Mouse (Mus musculus): ENCODE data around the gene Fut9.

Fut9 gene

GRCm38 (mm10) chr4:25799476-25800283, at the start of gene Fut9:
Gene Fut9 (minus strand): TSS chr4:25800244.
- DNase-seq (ENCODE audit: low spot score in 2 of 2): peak; percentile 92

- no peak for DNase-seq (ENCODE audit: low spot score in 2 of 2)
Measured at GRCm38 (mm10) chr4:25815783-25816182, 15.7 kb upstream of the Fut9 start.

- no peak for DNase-seq (ENCODE audit: low spot score in 2 of 2)
Measured at GRCm38 (mm10) chr4:25813340-25813739, 13.3 kb upstream of the Fut9 start.

- no peak for DNase-seq (ENCODE audit: low spot score in 2 of 2)
Measured at GRCm38 (mm10) chr4:25810058-25810457, 10.0 kb upstream of the Fut9 start.

- no peak for DNase-seq (ENCODE audit: low spot score in 2 of 2)
Measured at GRCm38 (mm10) chr4:25801751-25802150, 1.7 kb upstream of the Fut9 start.

GRCm38 (mm10) chr4:25800284-25800616, 206 bp upstream of the Fut9 start:
- no peak for DNase-seq (ENCODE audit: low spot score in 2 of 2)

- DNase-seq (ENCODE audit: low spot score in 2 of 2): no peak
Measured at GRCm38 (mm10) chr4:25799051-25799475, 981 bp downstream of the Fut9 start.

GRCm38 (mm10) chr4:25798412-25798811, 1.6 kb downstream of the Fut9 start:
- DNase-seq (ENCODE audit: low spot score in 2 of 2): no peak

- no peak for DNase-seq (ENCODE audit: low spot score in 2 of 2)
Measured at GRCm38 (mm10) chr4:25796149-25796548, 3.9 kb downstream of the Fut9 start.

- DNase-seq (ENCODE audit: low spot score in 2 of 2): no peak
Measured at GRCm38 (mm10) chr4:25785276-25785675, 14.8 kb downstream of the Fut9 start.

GRCm38 (mm10) chr4:25768657-25769056, 31.4 kb downstream of the Fut9 start:
- peak; percentile 39 to 42 for DNase-seq (ENCODE audit: low spot score in 2 of 2)

- DNase-seq (ENCODE audit: low spot score in 2 of 2): no peak
Measured at GRCm38 (mm10) chr4:25763091-25763490, 37.0 kb downstream of the Fut9 start.

- DNase-seq (ENCODE audit: low spot score in 2 of 2): no peak
Measured at GRCm38 (mm10) chr4:25757909-25758548, 42.0 kb downstream of the Fut9 start.

- no peak for DNase-seq (ENCODE audit: low spot score in 2 of 2)
Measured at GRCm38 (mm10) chr4:25741553-25741952, 58.5 kb downstream of the Fut9 start.

GRCm38 (mm10) chr4:25738782-25739181, 61.3 kb downstream of the Fut9 start:
- peak; percentile 40 to 67 for DNase-seq (ENCODE audit: low spot score in 2 of 2)

- DNase-seq (ENCODE audit: low spot score in 2 of 2): no peak
Measured at GRCm38 (mm10) chr4:25721576-25721975, 78.5 kb downstream of the Fut9 start.

GRCm38 (mm10) chr4:25713907-25714306, 86.1 kb downstream of the Fut9 start:
- no peak for DNase-seq (ENCODE audit: low spot score in 2 of 2)

- DNase-seq (ENCODE audit: low spot score in 2 of 2): no peak
Measured at GRCm38 (mm10) chr4:25684976-25685375, 115.1 kb downstream of the Fut9 start.

GRCm38 (mm10) chr4:25664196-25664595, 135.8 kb downstream of the Fut9 start:
- DNase-seq (ENCODE audit: low spot score in 2 of 2): no peak

- DNase-seq (ENCODE audit: low spot score in 2 of 2): no peak
Measured at GRCm38 (mm10) chr4:25661204-25661727, 138.8 kb downstream of the Fut9 start.

GRCm38 (mm10) chr4:25658792-25659191, 141.3 kb downstream of the Fut9 start:
- no peak for DNase-seq (ENCODE audit: low spot score in 2 of 2)

GRCm38 (mm10) chr4:25651902-25652301, 148.1 kb downstream of the Fut9 start:
- DNase-seq (ENCODE audit: low spot score in 2 of 2): no peak

GRCm38 (mm10) chr4:25648107-25648506, 151.9 kb downstream of the Fut9 start:
- no peak for DNase-seq (ENCODE audit: low spot score in 2 of 2)
